Mouse (Mus musculus) fat pad, adult 2 months (tissue): Measurements from ENCODE around the gene E130218I03Rik.
"Not testable (repeated sequence)": the region's sequence is repeated elsewhere in the genome, so short reads cannot be mapped to it uniquely, and the experiment has no call there.

Experiments
- DNase-seq: peaks from one replicate; pipeline ENCODE4 v3.0.0-alpha.2; 2011; ENCODE audit warnings: low read depth, low spot score; ENCODE audit errors: extremely low read depth

The E130218I03Rik gene

DNA sequence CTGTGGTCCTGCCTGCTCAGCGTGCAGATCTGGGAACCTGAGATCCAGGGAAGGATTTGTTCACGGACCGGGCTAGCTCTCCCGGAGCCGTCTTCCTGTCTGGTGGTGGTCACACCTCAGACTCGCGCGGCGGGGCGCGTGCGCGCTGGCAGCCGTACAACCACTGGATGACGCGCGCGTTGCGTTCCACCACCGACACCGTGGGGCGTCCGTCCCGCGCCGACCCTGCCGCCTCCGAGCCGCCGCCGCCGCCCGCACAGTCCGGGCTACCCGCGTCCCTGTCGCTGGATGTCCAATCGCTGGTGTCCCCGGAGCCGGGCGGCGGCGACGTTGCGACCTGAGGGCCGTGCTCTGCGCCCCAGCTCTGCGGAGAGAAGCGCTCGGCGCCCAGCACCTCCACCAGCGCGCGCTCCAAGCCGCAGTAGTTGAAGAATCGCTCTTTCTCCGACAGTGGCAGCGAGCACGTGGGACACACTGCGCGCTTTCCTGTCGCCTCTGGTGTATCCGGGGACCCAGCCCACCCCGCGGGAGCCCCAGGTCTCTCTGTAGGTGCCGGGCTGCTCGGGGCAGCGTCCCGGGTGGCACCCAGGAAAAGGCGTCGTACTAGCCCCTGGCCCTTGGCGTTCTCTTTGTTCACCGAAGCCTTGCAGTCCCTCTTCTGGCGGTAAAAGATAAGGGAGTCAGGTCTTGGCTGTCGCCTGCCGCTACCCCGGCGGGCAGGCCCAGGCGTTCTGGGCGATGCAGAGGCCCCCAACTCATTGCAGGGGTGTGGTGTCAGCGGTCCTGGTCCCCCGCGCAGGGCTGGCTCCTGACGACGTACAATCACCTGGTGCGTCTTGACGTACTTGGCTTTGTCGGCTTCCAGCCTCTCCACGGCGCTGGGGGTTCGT, 8.0 kb downstream of the E130218I03Rik start:
- no peak for DNase-seq

DNA sequence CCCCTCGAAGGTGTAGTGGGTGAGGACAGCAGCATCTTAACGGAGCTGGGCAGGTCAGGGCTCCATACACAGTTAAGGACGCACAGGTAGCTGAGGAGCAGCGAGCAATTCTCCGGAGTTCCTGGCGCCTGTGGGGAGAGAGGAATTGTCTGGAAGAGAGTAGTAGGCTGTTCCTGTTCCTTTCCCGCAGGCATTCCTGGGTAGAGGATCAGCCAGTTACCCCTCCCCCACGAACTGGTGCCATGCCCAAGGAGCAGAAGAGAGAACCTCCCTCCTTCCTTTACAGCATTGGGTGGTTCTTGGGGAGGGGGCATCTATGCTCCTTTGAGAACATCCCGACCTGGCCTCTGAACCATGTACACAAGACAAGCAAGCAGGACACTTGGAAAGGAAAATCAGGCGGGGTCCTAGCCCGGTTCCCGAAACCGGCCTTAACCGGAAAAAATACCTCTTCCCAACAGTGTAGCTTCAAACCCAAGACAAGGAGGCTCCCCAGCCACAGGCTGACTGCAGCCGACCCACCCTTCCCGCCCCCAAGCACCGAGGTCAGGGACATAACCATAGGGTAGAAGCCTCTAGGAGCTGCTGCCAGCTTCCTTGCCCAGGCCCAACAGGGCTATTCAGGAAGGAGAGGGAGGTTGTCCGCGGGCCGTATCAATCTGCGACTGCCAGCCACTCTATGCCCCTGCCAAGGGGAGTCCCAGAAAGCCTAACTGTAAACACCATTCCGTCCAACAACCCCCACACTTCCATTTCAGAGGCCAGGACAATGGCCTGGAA, 8.9 kb downstream of the E130218I03Rik start:
- DNase-seq = no peak

GRCm38 (mm10) chr4:134252911-134253721, 9.7 kb downstream of the E130218I03Rik start:
- no peak for DNase-seq

DNA sequence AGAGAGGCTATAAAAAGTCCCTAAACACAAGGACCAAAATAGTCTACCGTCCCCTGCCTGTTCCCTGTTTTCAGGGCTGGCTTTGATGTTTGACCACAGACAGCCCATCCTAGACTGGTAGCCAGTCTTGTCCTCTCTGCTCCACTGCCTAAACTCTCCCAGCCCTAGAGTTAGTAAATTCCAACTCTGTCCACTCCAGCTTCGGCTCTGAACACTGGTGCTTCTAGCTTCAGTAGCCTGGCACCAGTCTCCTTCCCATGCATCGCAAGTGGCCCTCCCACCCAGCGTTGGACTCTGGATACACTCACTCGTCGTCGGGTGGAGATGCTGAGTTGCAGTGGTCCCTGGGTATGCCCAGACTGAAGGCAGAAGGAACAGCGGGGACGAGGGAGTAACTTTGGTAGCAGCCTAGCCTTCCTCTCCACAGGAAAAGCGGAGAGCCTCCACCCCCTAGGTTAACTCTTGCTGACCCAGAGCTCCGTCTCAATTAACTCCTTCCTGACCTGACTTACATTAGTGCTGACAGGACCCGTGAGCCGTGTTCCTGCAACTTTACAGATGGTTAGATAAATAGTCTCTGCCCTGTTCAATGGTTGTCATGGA, 10.4 kb downstream of the E130218I03Rik start, which contains the start of gene Grrp1:
TSS of gene Grrp1 (minus strand) at position 385 of the 603 bp plus-strand sequence.
- DNase-seq = no peak

DNA sequence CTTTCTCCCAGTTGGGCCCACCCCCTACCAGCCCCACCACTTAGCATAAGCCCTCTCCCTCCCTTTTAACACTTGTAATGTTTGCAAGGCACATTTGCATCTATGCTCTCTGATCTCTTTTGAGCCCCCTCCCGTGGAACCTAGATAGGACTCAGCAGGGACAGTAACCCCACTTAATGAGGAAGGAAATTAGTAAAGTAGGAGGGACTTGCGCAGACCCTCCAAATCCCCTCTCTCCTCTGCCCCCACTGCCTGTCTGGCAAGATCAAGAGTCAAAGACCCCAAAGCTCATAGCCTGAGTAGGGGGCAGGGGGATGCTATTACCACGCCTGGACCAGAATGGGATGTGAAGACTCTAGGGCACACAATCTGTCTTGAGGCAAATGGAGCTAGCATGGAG, 11.4 kb downstream of the E130218I03Rik start:
- DNase-seq = no peak

- DNase-seq = no peak
Observed at GRCm38 (mm10) chr4:134255854-134256253, 12.4 kb downstream of the E130218I03Rik start.

GRCm38 (mm10) chr4:134256407-134257197, 13.1 kb downstream of the E130218I03Rik start:
- no peak for DNase-seq

DNA sequence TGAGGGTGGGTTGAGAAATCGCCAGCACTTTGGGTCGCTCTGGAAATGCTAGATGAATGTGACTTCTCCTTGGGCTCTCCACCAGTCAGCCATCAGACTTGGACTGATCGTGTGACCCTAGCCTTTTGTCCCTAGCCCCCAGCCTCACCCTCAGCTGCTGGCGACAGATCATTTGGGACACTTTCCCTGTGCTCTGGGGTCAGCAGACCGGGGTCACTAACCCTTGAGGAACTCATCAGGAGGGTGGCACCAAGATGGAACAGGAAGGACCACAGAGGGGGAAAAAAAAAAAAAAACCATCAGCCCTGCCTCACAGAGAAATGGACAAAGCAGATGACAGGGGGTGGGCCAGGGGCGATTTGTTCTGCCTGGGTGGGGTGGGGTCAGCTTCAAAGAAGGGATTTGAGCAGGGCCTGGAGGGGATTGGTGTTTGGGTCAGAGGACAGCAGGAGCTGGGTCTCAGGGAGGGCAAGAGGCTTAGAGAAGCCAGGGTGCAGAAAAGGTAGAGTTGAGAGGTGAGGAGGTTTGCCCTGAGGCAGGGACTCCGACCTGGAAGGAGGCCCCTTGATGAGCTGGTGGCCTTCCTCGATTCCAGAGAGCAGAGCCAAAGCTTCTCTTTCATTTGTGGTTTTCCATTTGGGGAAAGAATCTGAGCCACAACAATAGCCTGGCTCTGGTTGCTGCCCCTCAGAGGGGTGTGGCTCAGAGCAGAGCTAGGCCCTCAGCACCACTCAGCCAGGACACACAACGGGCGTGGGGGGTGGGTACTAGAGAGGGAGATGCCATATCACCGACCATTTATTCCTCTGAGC, 13.9 kb downstream of the E130218I03Rik start:
- no peak for DNase-seq

DNA sequence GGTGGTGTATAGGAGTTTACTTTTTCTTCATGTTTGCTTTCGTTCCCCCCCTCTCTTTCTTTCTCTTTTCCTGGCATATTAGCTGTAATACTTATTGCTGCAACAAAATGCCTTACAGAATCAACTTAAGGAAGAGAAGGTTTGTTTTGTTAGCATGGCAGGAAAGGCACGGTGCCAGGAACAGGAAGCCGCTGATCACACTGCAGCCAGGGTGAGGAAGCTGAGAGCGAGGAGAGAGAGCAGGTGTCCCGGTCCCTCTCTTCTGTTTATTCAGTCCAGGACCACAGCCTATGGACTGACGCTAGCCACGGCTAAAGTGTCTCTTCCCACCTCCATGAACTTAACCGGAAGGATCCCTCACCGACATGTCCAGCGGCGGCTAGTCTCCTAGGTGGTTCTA, 14.9 kb downstream of the E130218I03Rik start:
- DNase-seq = no peak

DNA sequence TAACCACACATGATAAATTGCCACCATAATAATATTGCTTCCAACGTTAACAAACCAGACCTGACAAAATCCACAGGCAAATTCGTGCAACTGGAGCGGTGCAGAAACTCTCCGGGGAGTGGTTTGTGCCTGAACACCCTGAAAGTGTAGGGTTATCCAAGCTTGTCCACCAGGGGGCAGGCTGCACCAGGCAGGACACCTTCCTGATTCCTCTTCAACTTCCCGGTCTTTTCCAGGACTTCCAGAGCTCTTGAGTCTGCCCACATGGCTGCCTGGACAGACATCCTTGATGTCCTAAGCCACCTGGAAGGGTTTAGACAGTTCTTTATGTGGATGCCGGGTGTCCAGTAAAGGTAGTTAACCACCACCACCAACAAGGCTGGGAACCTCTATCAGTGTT, 19.7 kb downstream of the E130218I03Rik start:
- no peak for DNase-seq

DNA sequence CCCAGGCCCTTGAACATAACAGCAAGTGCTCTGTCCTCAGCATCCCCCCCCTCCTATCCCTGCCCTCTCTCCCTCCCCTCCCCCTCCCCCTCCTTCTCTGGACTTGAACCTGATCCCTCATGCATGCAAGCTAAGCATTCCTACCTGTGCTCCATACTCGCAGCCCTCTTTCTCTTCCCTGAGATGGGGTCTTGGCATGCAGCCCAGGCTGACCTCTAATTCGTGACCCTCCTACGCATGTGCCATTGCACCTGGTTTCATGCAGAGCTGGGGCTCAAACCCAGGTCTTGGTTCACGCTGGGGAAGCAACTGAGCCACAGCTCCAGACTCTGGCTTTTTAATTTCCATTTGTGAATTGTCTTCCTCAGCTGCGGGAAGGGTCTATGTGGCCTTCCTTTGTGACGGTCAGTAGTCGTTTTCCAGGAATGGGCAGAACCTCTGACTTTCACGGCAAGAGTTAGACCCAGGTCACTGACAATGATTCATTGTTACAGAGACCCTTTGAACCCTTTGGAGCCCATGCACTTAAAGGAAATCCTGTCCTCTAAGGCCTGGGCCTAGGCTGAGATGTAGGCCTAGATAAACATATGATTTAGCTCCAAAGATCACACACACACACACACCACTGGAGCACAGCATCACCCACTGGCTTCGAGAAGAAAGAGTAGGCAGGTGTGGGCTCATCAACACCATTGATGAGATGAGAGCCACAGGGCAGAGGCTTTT, 22.6 kb downstream of the E130218I03Rik start:
- DNase-seq = no peak

DNA sequence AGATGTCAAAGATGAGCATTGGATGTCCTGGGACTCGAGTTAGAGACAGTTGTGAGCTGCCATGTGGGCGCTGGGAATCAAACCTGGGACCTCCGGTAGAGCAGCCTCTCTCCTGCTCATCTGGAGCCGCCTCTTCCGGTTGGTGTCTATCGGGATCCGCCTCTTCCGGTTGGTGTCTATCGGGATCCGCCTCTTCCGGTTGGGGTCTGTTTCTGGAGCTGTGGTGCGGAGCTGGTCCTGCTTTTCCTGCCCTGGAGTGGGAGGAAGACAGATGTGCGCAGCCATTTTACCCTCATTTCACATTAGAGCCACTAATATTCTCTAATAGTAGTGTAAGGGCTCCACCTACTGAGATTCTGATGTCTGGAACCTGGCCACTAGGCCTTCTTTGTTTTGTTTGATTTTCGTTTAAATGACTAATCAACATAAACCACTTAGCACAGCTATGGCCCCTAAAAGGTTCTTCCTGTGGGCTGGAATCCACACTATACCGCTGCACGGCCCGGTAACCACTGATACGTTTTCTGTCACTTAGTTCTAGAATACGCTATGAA, 24.7 kb downstream of the E130218I03Rik start:
- DNase-seq = no peak

- not testable (repeated sequence) for DNase-seq
Observed at GRCm38 (mm10) chr4:134269622-134270021, 26.2 kb downstream of the E130218I03Rik start.

DNA sequence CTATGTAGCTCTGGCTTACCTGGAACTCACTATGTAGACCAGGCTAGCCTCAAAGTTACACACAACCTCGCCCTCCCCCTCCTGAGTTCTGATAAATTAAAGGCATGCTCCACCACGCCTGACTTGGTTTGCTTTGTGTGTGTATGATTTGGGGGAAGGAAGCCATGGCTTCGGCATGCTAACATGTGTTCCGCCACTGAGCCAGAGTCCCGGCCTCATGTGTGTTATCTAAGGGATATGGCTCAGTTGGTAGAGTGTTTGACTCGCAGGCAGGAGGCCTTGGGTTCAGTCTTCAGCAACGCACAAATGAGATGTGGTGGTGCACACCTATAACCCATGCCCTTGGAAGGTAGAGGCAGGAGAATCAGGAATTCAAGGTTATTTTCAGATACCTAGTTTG, 28.5 kb downstream of the E130218I03Rik start:
- DNase-seq = no peak

DNA sequence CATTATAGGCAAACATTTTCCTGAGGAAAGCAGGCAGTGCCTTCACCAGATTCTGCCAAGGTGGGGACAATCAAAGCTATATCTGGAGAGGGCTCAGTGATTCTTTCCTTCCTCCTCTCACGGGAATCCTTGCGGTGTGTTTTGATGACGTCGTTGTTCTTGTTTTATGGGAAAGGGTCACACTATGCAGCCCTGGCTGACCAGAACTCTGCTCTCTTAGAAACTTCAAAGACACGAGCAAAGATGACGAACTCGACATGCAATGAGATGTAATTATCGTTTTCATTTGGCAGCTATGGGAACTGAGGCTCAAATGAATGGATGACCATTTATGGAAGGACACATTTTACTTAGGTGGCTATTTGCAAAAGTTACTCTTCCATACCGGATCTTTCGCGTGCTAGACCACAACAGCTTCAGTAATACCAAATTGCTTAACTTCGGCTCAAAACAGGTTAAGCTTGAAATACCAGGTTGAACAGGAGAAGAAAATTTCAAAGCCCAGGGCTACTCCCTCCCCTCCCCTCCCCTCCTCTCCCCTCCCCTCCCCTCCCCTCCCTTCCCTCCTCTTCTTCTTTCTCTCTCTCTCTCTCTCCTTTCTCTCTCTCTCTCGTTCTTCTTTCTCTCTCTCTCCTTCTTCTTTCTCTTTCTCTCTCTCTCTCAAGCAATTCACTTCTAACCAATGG, 29.4 kb downstream of the E130218I03Rik start:
- DNase-seq = peak; percentile 40

- peak; percentile 62 for DNase-seq
Observed at GRCm38 (mm10) chr4:134273417-134274345, 30.2 kb downstream of the E130218I03Rik start.
